Mouse (Mus musculus) neural tube, embryonic 15.5 days (tissue): ENCODE data around the gene Dixdc1. TPM values are rescaled to one million over a fixed set of nuclear protein-coding genes. Genes with fewer than 3 reads are reported as not detected.

Source experiments
- ATAC-seq: fragments of 200-750 bp; cut with Nextera tagmentation; 2 replicates; pipeline ENCODE4 v1.8.0; 2017; ENCODE audit warnings: mild to moderate bottlenecking, moderate TSS enrichment, moderate library complexity; ENCODE audit not compliant: low FRiP score
- H3K27ac ChIP-seq: fragments of 300-500 bp; sonication (generic); replicated peaks from 2 replicates; pipeline ENCODE4 v1.5.1; 2015; ENCODE audit warnings: mild to moderate bottlenecking, inconsistent platforms
- H3K27me3 ChIP-seq: fragments of 300-500 bp; sonication (generic); replicated peaks from 2 replicates; pipeline ENCODE4 v1.6.1; 2015; ENCODE audit warnings: inconsistent platforms
- H3K36me3 ChIP-seq: fragments of 300-500 bp; sonication (generic); 2 replicates; pipeline ENCODE4 v1.6.1; 2015; ENCODE audit warnings: inconsistent platforms
- H3K4me1 ChIP-seq: fragments of 300-500 bp; sonication (generic); 2 replicates; pipeline ENCODE4 v1.6.1; 2015; ENCODE audit warnings: inconsistent platforms
- H3K4me2 ChIP-seq: fragments of 300-500 bp; sonication (generic); 2 replicates; pipeline ENCODE4 v1.6.1; 2015; ENCODE audit warnings: inconsistent platforms, mild to moderate bottlenecking, moderate library complexity
- H3K4me3 ChIP-seq: fragments of 300-500 bp; sonication (generic); replicated peaks from 2 replicates; pipeline ENCODE4 v1.5.1; 2015; ENCODE audit warnings: mild to moderate bottlenecking, inconsistent platforms
- H3K9ac ChIP-seq: fragments of 300-500 bp; sonication (generic); replicated peaks from 2 replicates; pipeline ENCODE4 v1.6.1; 2015; ENCODE audit warnings: mild to moderate bottlenecking, inconsistent platforms
- H3K9me3 ChIP-seq: fragments of 300-500 bp; sonication (generic); replicated peaks from 2 replicates; pipeline ENCODE4 v1.6.1; 2016; ENCODE audit warnings: inconsistent platforms
- WGBS: fragments of 180-500 bp; shearing (Covaris S2); methylation state at CpG from one replicate; pipeline ENCODE4 v1.1.7; 2015; ENCODE audit warnings: mixed read lengths; 5-methylcytosine and 5-hydroxymethylcytosine counted together
- polyA plus RNA-seq: library from polyadenylated mRNA; unstranded; fragments of >200 nt; fragmentation: Nextera tagmentation; extraction: Ambion mirVana; gene quantifications from 2 replicates; pipeline ENCODE4 v1.2.1, GENCODE M21; 2015

Dixdc1 gene
- polyA plus RNA-seq, 1 experiment from 2014 or later: 30.4 TPM

DNA sequence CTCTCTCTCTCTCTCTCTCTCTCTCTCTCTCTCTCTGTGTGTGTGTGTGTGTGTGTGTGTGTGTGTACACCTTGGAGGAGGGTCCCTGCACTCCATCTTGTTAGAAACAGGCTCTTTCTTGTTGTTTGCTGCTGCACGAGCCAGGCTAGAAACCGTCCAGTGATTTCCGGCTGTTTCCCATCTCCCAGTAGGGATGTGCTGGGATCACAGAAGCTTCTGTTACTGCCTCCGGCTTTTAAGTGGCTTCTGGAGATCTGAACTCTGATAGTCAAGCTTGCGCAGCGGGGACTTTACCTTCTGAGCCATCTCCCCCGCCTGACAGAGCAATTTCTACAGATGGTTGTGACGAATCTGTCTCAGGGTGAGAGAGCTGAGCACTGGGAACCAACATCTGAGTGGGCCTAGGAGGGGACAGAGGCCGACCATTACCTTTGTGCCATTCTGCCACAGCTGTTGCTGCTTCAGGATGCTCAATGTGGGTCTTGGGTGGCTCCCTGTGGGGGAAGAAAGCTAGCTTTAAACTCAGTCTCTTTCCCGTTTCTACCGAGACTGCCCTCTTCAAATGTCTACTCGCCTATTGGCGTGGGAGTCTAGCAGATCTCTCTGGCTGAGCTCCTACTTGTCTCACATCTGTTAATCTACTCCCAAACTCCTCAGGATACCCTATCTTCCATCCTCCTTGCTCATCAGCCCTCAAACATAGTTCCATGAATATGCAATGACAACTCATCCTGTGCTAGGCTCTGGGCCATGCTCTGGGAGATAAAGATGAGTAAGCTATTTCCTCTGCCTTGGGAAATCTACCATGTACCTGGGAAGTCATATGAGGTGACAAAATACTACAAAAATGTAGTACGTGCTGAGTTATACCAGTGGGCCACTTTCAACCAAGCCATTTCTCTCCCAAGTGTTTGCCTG lies 1.8 kb upstream of the Dixdc1 start:
- Histone ChIP-seq H3K27me3 (no peaks in the 10 kb centered on the region), H3K4me1 (peaks cover 12% of the 10 kb centered on the region), H3K27ac (no peak overlapping the region), H3K4me2 (no peak overlapping the region), H3K4me3 (no peak overlapping the region), H3K9ac (no peak overlapping the region), H3K36me3 (no peaks in the 10 kb centered on the region), H3K9me3 (no peaks in the 10 kb centered on the region)
- no peak for ATAC-seq
- WGBS: 90% methylated on average over 14 of the region's 14 CpGs

DNA sequence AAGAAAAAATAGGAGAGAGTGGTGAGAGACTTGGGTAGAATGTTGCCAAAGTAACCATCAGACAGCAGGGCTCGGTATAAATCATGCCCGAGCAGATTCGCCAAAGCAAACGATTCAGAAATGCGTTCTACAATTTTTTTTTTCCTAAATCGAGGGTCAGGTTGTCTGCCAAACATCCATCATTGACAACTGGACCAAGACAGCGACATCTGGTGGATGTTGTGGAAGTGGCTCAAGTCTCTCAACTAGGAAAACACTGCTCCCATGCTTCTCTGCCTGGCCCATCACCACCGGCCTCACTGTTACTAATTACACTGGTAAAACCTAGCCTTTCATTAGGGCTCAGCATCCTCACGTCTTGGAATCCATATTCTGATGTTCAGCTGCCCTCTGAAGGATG lies 4.3 kb downstream of the Dixdc1 start:
- WGBS: 3% methylated on average over 9 of the region's 9 CpGs
- no peak overlapping the region for H3K9ac ChIP-seq

DNA sequence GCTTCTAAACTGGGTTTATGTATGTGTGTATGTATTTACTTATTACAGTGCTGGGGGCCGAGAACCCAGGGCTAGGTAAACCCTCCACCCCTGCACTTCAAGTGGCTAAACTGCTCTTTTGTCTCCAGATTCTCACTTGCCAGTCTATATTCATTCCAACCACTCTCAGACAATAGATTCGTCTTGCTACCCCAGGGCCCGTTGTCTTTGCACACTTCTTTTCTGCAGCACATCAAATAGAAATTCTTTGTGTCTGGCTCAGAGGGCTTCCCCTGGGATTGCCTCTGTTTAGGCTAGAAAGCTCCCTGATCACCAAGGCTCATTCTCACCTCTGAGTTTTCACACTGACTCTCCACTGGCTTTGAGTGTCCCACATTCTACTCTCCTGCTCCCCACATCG lies 6.8 kb downstream of the Dixdc1 start:
- no peaks in the 10 kb centered on the region for H3K36me3 ChIP-seq
- no peak overlapping the region for H3K9ac ChIP-seq
- no peak overlapping the region for H3K4me3 ChIP-seq
- 12% methylated on average over 4 of the region's 4 CpGs for WGBS
- H3K27ac ChIP-seq: no peak overlapping the region
- no peak for ATAC-seq
- H3K4me2 ChIP-seq: no peak overlapping the region
- H3K4me1 ChIP-seq: peaks cover 16% of the 10 kb centered on the region
- H3K9me3 ChIP-seq: no peaks in the 10 kb centered on the region
- H3K27me3 ChIP-seq: no peaks in the 10 kb centered on the region

More for the DNA sequence above, 4.3 kb downstream of the Dixdc1 start:
- no peaks in the 10 kb centered on the region for H3K9me3 ChIP-seq
- H3K27ac ChIP-seq: no peak overlapping the region
- peak overlapping the region; percentile 47 for H3K4me2 ChIP-seq
- ATAC-seq: no peak
- H3K4me1 ChIP-seq: peaks cover 13% of the 10 kb centered on the region
- no peaks in the 10 kb centered on the region for H3K36me3 ChIP-seq
- no peaks in the 10 kb centered on the region for H3K27me3 ChIP-seq
- no peak overlapping the region for H3K4me3 ChIP-seq

DNA sequence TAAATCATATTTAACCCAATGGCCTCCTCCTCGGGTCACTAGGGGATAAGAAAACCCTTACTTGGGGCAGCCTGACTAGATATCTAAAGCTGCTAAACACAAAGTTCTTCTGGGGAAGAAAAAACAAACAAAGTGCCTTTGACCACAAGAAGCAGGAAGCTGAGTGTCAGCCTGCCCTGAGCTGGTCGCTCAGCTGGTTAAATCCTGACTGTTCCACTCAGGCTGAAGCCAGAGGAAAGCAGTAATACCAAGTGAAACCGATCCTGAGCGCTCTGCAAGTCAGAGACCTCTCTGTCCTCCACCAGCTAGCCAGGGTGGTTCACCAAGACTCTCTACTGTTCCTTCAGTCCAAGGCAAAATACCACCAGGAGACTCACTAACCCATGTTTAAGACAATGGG lies 9.7 kb downstream of the Dixdc1 start:
- Histone ChIP-seq H3K4me1 (peaks cover 40% of the 10 kb centered on the region), H3K27me3 (no peaks in the 10 kb centered on the region), H3K4me2 (no peak overlapping the region), H3K36me3 (no peaks in the 10 kb centered on the region), H3K9ac (no peak overlapping the region), H3K4me3 (no peak overlapping the region), H3K27ac (0 out of 2 replicates have a peak overlapping the region, but pooled peaks have one; percentile 92), H3K9me3 (no peaks in the 10 kb centered on the region)
- ATAC-seq: no peak
- WGBS: 71% methylated on average over 4 of the region's 4 CpGs

DNA sequence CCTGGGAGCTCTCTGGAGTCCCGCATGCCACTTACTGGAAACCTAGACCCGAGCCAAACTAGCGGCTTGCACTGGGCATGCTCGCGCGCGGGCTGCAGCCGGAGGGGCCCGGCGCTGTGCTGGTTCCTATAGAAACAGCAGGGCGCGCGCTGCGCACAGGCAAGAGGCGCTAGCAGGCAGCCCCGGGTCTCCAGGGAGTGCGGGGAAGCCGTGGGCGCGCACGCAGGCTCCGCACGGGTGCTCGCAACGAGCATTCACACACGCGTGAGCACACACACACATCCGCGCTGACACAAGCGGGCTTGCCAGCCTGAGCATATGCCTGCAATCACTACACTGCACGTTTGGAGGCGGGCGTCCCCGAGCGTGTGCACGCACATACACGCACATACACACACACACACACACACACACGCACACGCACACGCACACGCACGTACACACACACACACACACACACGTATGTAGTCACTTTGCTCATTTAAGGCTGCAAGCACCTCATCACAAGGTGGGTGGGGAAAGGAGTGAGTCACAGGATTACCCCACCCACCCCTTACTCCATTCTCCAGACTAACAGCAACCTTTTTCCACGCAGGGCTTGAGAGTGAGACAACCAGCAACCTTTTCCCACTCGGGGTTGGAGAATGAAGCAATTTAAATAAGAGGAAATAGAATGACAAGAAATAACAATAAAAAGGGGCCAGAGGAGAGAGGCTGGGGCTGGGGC lies 11.2 kb downstream of the Dixdc1 start:
- peak overlapping the region; percentile 92 for H3K27ac ChIP-seq
- no peaks in the 10 kb centered on the region for H3K27me3 ChIP-seq
- peak; percentile 96 for ATAC-seq
- peak overlapping the region; percentile 71 for H3K9ac ChIP-seq
- WGBS: under 1% methylated on average over 45 of the region's 45 CpGs
- H3K4me3 ChIP-seq: peak overlapping the region; percentile 67
- H3K36me3 ChIP-seq: no peaks in the 10 kb centered on the region
- no peaks in the 10 kb centered on the region for H3K9me3 ChIP-seq
- H3K4me1 ChIP-seq: peaks cover 53% of the 10 kb centered on the region
- peak overlapping the region; percentile 82 for H3K4me2 ChIP-seq

DNA sequence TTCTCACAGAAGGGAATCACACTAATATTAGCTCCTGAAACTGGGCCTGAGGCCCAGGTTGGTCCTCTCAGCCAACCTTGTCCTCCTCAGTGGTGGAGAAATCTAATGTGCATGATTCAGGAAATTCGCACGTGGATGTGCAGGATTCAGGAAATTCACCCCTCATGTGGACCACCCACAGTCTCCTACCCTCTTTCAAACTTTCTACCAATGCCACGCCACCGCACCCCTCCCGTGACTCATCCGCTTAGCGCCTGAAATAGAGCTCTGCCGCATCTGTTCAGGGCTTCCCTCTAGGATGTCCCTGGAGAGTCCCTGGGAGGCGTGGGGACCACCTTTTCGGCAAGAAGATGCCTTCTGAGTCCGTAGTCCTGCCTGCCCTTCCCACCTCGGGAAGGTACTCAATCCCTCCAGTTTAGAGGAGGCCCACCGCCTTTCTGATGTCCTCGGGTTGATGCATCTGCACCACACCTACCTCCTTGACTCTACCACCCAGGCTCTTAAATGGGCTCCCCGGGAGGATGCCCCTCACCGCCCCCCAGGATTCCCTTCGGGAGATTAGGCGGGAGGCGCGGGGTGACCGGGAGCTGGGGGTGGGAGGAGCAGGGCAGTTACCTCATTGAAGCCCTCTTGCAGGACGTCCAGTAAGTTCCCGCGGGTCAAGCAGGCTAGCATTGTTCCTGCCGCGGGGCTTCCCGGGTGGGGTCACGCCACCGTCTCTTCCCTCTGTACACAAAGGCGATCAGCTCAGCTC lies 12.0 kb downstream of the Dixdc1 start:
- peak overlapping the region; percentile 82 for H3K4me2 ChIP-seq
- peak; percentile 15 for ATAC-seq
- no peaks in the 10 kb centered on the region for H3K27me3 ChIP-seq
- peak overlapping the region; percentile 92 for H3K27ac ChIP-seq
- H3K4me1 ChIP-seq: peaks cover 59% of the 10 kb centered on the region
- peak overlapping the region; percentile 71 for H3K9ac ChIP-seq
- peak overlapping the region; percentile 67 for H3K4me3 ChIP-seq
- WGBS: 3% methylated on average over 30 of the region's 30 CpGs
- no peaks in the 10 kb centered on the region for H3K36me3 ChIP-seq
- H3K9me3 ChIP-seq: no peaks in the 10 kb centered on the region

DNA sequence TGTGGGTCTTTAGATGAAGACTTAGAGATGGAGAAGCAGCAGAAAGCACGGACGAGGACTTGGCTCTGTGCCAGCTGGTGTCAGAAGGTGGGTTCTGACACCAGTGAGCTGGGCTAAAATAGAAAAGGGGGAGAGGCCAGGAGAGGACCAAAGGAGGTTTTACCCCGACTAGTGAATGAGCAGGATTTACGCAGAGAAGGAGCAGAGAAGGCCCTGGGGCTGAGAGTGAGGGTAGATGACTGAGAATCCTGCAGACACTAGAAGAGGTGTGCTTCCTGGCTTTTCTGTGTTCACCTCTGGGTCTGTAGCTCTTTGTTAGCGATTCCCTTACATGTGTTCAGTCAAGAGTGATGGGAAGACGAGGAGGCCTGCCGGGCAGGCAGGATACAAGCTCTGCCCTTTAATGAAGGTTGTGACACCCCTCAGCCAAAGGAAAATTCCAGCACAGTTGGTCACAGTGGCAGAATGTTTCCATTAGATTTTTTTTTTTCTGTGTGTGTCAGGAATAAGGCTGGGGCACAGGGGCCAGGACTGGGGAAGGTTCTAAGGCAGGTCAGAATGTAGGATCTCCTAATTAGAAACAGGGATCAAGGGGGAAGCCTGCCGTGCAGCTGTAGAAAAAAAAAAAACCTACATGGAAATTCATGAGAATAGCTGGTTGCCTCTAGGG lies 13.3 kb downstream of the Dixdc1 start:
- H3K27me3 ChIP-seq: no peaks in the 10 kb centered on the region
- peaks cover 67% of the 10 kb centered on the region for H3K4me1 ChIP-seq
- H3K9me3 ChIP-seq: no peaks in the 10 kb centered on the region
- H3K9ac ChIP-seq: peak overlapping the region; percentile 11; the same call in 1 of the 2 replicates
- no peak for ATAC-seq
- peak overlapping the region; percentile 82 for H3K4me2 ChIP-seq
- peak overlapping the region; percentile 92 for H3K27ac ChIP-seq
- peak overlapping the region; percentile 67 for H3K4me3 ChIP-seq
- WGBS: 30% methylated on average over 8 of the region's 8 CpGs
- H3K36me3 ChIP-seq: no peaks in the 10 kb centered on the region

DNA sequence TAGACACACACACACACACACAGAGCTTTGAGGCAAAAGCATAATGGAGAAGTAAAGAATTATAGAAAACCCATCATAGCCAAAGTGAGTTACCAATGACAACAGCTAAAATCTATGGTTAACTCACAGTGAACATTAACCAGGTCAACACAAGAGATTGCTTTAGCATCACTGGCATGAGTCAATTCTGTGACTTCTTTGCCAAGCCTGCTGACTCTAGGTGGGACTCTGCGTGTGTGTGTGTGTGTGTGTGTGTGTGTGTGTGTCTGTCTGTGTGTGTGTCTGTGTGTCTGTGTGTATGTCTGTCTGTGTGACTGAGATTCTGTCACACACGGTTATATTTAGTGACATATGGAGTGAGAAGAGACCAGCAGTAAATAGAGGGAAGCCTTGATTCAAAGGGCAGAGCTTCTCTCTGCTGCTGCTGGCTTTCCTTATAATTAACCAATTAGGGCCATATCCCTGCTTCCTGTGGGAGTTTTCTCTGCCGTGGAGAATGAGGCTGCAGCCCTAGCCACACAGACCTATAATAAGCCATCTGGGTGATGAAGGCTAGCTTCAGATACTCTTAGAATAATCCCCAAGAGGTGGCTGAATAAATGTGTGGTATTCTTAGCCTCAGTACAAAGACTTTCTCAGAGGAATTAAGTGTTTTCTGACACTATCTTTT lies 14.5 kb downstream of the Dixdc1 start:
- H3K9me3 ChIP-seq: no peaks in the 10 kb centered on the region
- no peak overlapping the region for H3K4me3 ChIP-seq
- no peaks in the 10 kb centered on the region for H3K27me3 ChIP-seq
- no peaks in the 10 kb centered on the region for H3K36me3 ChIP-seq
- no peak for ATAC-seq
- peaks cover 69% of the 10 kb centered on the region for H3K4me1 ChIP-seq
- no peak overlapping the region for H3K9ac ChIP-seq
- H3K4me2 ChIP-seq: peak overlapping the region; percentile 82
- H3K27ac ChIP-seq: no peak overlapping the region; the same call in 1 of the 2 replicates
- 31% methylated on average over 3 of the region's 3 CpGs for WGBS

DNA sequence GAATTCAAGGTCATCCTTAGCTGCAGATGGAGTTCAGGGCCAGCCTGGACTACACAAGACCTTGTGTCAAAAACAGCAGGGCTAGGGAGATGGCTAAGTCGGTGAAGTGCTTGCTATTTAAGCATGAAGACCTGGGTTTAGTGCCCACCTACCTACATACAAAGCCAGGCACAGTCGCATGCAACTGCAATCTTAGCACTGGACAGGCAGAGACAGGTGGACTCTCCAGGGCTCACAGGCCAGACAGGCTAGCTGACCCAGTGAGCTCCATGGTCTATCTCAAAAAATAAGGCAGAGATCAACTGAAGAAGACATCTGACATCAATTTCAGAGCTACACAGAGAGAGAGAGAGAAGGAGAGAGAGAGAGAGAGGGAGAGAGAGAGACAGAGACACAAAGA lies 15.2 kb downstream of the Dixdc1 start:
- H3K27ac ChIP-seq: 0 out of 2 replicates have a peak overlapping the region, but pooled peaks have one; percentile 28
- no peaks in the 10 kb centered on the region for H3K27me3 ChIP-seq
- peak overlapping the region; percentile 23; the same call in 1 of the 2 replicates for H3K9ac ChIP-seq
- ATAC-seq: no peak
- peaks cover 67% of the 10 kb centered on the region for H3K4me1 ChIP-seq
- H3K4me2 ChIP-seq: peak overlapping the region; percentile 82
- no peak overlapping the region for H3K4me3 ChIP-seq
- 70% methylated on average over 2 of the region's 2 CpGs for WGBS
- no peaks in the 10 kb centered on the region for H3K9me3 ChIP-seq
- no peaks in the 10 kb centered on the region for H3K36me3 ChIP-seq

DNA sequence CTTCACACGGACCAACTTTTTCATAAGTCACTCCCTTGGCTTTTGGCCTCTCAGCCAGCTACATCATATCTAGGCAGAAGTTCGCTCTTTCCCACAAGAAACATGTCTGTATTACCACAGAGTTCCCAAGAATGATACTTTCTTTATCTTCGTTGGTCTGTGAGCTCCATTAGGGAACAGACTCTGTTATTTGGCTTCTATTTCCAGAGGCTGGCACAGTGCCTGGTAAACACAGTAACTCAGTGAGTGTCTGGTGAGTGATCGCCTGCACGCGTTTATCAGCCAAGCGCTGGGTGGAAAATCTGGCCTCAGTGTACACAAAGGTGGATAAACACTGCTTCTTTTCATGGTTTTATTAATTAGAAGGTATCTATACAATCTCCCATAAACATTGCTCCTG lies 15.9 kb downstream of the Dixdc1 start:
- 24% methylated on average over 7 of the region's 7 CpGs for WGBS
- peaks cover 60% of the 10 kb centered on the region for H3K4me1 ChIP-seq
- H3K9me3 ChIP-seq: no peaks in the 10 kb centered on the region
- no peak overlapping the region for H3K4me3 ChIP-seq
- no peak overlapping the region for H3K9ac ChIP-seq
- H3K27ac ChIP-seq: peak overlapping the region; percentile 34
- no peaks in the 10 kb centered on the region for H3K27me3 ChIP-seq
- no peaks in the 10 kb centered on the region for H3K36me3 ChIP-seq
- peak overlapping the region; percentile 28 for H3K4me2 ChIP-seq
- ATAC-seq: no peak
